Mouse (Mus musculus) small intestine, adult 10 weeks (tissue): Measurements from ENCODE around the gene Kcnh3. TPM values are rescaled to one million over a fixed set of nuclear protein-coding genes. Genes with fewer than 3 reads are reported as not detected.

Experiments used
- polyA plus RNA-seq: library from polyadenylated mRNA; stranded (reverse); fragments of 350-450 nt; fragmentation: Illumina TruSeq; extraction: RNeasy Lipid Tissue Mini Kit (QIAGEN cat#74804); gene quantifications from one replicate; pipeline ENCODE4 v1.2.3, GENCODE M21; 2014; ENCODE audit warnings: low replicate concordance

Kcnh3 gene
- polyA plus RNA-seq: not detected

DNA sequence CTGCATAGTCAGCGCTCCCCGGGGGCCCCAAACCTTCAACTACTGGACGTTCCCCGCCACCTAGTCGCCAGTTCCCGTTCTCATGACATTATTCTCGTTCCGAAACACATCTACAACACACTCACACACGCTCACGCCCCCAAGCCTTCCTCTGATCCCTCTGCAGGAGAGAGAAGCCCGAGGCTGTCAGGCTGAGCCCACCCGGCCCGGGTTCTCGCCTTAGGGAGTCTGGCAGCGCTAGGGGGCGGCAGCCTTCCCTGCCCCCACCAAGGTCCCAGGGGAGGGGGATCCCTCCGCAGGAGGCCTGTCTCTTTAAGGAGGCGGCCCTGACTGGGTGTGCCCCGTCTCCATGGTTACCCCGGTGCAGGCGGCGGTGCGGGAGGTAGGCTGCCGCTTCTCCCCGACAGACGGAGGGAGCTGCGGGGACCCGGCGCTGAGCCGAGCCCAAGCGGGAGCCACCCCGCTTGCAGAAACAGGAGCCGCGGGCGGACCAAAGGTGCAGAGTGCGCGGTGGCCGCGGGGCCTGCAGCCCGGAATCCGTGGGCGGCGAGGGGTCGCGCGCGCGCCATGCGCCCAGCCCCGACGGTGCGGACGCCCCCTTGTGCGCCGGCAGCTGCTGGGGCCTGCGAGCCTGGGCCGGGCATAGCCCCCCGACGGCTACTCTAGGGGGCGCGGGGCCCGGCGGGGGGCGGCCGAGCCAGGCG, at the start of gene Kcnh3:
Kcnh3 (plus strand) TSS at position 654 of the 704 bp plus-strand sequence.

DNA sequence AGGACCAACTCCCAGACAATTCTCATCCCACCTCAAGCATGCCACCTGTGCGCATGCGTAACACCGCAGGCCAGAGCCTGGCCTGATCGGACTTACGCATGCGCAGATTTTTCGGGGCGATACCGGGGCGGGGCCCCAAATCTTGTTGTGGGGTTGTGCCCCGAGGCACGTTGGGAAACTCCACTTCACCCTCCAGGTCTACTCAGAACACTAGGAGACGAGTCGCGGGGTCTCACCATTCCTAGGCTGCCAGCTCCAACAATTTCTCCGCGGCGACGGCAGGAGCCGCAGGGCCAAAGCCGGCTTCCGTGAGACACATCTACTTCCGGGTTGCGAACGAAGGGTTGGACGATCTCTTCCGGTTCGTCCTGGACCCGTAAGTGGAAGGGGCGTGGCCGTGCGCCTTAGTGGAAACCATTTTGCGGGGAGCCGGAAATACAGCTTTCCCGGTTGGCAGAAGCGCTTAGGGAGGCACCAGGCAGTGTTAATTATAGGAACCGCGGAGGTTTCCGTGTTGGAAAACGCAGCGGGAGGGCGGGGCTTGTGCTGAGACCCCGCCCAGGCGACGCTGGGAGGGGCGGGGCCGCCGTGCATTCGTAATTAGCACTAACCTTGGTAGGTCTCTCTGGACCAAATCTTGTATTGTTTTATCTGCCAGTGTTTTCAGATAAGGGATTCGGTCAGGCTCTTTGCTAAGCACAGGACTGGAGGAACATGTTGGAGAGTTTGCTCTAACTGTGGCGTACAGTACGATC, 27.1 kb downstream of the Kcnh3 start, which contains the start of gene Mcrs1:
Mcrs1 (minus strand) TSS at position 336 of the 755 bp plus-strand sequence.

Other genes starting within 250 kb of the Kcnh3 start
- 10.2 TPM for gene Tuba1c, start 195.0 kb upstream of the Kcnh3 start, polyA plus RNA-seq
- 0.45 TPM for gene Prph, start 169.7 kb upstream of the Kcnh3 start, polyA plus RNA-seq
- gene Troap, start 150.3 kb upstream of the Kcnh3 start, polyA plus RNA-seq: 0.71 TPM
- not detected for gene C1ql4, start 137.0 kb upstream of the Kcnh3 start, polyA plus RNA-seq
- 11.9 TPM for gene Dnajc22, start 131.7 kb upstream of the Kcnh3 start, polyA plus RNA-seq
- gene Spats2, start 98.9 kb upstream of the Kcnh3 start, polyA plus RNA-seq: 11.5 TPM
- gene Mcrs1, start 27.1 kb downstream of the Kcnh3 start, polyA plus RNA-seq: not detected
- gene Prpf40b, start 70.2 kb downstream of the Kcnh3 start, polyA plus RNA-seq: 1.1 TPM
- not detected for gene Fam186b, start 71.0 kb downstream of the Kcnh3 start, polyA plus RNA-seq
- gene Fmnl3, start 145.6 kb downstream of the Kcnh3 start, polyA plus RNA-seq: 0.48 TPM
- gene Tmbim6, start 168.0 kb downstream of the Kcnh3 start, polyA plus RNA-seq: 500 TPM
- not detected for gene Nckap5l, start 232.9 kb downstream of the Kcnh3 start, polyA plus RNA-seq
- 1.3 TPM for gene Bcdin3d, start 249.9 kb downstream of the Kcnh3 start, polyA plus RNA-seq